Mouse (Mus musculus): ENCODE data around the gene Trpt1. TPM values are rescaled to one million over a fixed set of nuclear protein-coding genes. Genes with fewer than 3 reads are reported as not detected.

Gene Trpt1
- total and polyA plus RNA-seq, 3 experiments = 20.7 to 26.4 (median 26.3) TPM

GRCm38 (mm10) chr19:6999360-7000063, 3.6 kb downstream of the Trpt1 start:
- DNase-seq = no peak
- no peaks in the 10 kb centered on the region for H3K36me3 ChIP-seq (ENCODE audit: control insufficient read depth, insufficient read depth, low read length)
- H3K4me3 ChIP-seq = no peak overlapping the region
- no peaks in the 10 kb centered on the region for H3K27me3 ChIP-seq (ENCODE audit: control insufficient read depth, insufficient read depth, low read length)
- H3K9ac ChIP-seq (ENCODE audit: low read depth, low read length) = no peak overlapping the region
- no peaks in the 10 kb centered on the region for H3K79me2 ChIP-seq (replicated peaks; ENCODE audit: control insufficient read depth, insufficient read depth, low read length)
- no peak overlapping the region for H3K27ac ChIP-seq
- peaks cover 7% of the 10 kb centered on the region for H3K4me1 ChIP-seq (ENCODE audit: control insufficient read depth, insufficient read depth, low read length)
- TF ChIP-seq CTCF (IDR thresholded peaks at IDR 0.05) (no peak), POLR2A (IDR thresholded peaks at IDR 0.05; ENCODE audit: insufficient read depth, low read depth, low read length) (no peak)
- 92% methylated on average over 19 of the region's 19 CpGs for WGBS
- intact Hi-C loops (cut with DNase I) = loop anchor here (5.0 kb wide), 1 partner anchor 38 kb away; the partner anchor contains the start of gene Stip1

- DNase-seq = no peak
- no peak overlapping the region for H3K27ac ChIP-seq
- no peak overlapping the region for H3K4me3 ChIP-seq
- 81% methylated on average over 9 of the region's 9 CpGs for WGBS
- H3K79me2 ChIP-seq (replicated peaks; ENCODE audit: control insufficient read depth, insufficient read depth, low read length) = no peaks in the 10 kb centered on the region
- no peak for TF ChIP-seq EP300 (IDR thresholded peaks at IDR 0.05; ENCODE audit: insufficient read depth, low read depth, low read length)
- no peak overlapping the region for H3K9ac ChIP-seq (ENCODE audit: low read depth, low read length)
- intact Hi-C loops (cut with DNase I) = no loop called here
- no peaks in the 10 kb centered on the region for H3K27me3 ChIP-seq (ENCODE audit: control insufficient read depth, insufficient read depth, low read length)
- H3K4me1 ChIP-seq (ENCODE audit: control insufficient read depth, insufficient read depth, low read length) = peaks cover 5% of the 10 kb centered on the region; the same call in 1 of the 2 replicates
- H3K36me3 ChIP-seq (ENCODE audit: control insufficient read depth, insufficient read depth, low read length) = no peaks in the 10 kb centered on the region
Observed at GRCm38 (mm10) chr19:7006892-7007593, 11.1 kb downstream of the Trpt1 start.

DNA sequence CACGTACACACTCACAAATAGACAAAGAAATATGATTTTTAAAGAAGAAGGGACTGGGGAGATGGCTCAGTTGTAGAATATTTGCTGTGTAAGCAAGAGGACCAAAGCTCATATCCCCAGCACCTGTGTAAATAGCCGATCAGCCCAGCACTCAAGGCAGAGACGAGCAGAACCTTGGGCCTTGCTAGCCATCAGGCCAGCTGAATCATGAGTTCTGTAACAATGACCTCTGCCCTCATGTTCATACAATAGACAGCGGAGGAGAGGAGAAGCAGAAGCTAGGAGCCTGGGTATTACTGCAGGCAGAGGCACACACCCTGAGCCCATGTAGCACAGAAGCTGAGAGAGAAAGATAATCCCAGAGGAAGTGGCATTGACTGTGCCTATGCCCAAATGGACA, 16.5 kb downstream of the Trpt1 start:
- Histone ChIP-seq H3K79me2 (replicated peaks; ENCODE audit: control insufficient read depth, insufficient read depth, low read length) (no peaks in the 10 kb centered on the region), H3K36me3 (ENCODE audit: control insufficient read depth, insufficient read depth, low read length) (no peaks in the 10 kb centered on the region), H3K4me1 (ENCODE audit: control insufficient read depth, insufficient read depth, low read length) (no peaks in the 10 kb centered on the region), H3K27ac (no peak overlapping the region), H3K9ac (ENCODE audit: low read depth, low read length) (no peak overlapping the region), H3K4me3 (no peak overlapping the region), H3K27me3 (ENCODE audit: control insufficient read depth, insufficient read depth, low read length) (no peaks in the 10 kb centered on the region)
- intact Hi-C loops (cut with DNase I) = no loop called here
- TF ChIP-seq EP300 (IDR thresholded peaks at IDR 0.05; ENCODE audit: insufficient read depth, low read depth, low read length) (no peak), POLR2A (IDR thresholded peaks at IDR 0.05; ENCODE audit: insufficient read depth, low read depth, low read length) (no peak), CTCF (IDR thresholded peaks at IDR 0.05) (no peak)
- DNase-seq = no peak
- WGBS = 88% methylated on average over 4 of the region's 4 CpGs

- no peak for TF ChIP-seq CTCF (IDR thresholded peaks at IDR 0.05)
- TF ChIP-seq EP300 (IDR thresholded peaks at IDR 0.05; ENCODE audit: insufficient read depth, low read depth, low read length) = no peak
- no peak for TF ChIP-seq POLR2A (IDR thresholded peaks at IDR 0.05; ENCODE audit: insufficient read depth, low read depth, low read length)
- WGBS = 91% methylated on average over 9 of the region's 9 CpGs
Observed at GRCm38 (mm10) chr19:7013984-7014383, 18.1 kb downstream of the Trpt1 start.

DNA sequence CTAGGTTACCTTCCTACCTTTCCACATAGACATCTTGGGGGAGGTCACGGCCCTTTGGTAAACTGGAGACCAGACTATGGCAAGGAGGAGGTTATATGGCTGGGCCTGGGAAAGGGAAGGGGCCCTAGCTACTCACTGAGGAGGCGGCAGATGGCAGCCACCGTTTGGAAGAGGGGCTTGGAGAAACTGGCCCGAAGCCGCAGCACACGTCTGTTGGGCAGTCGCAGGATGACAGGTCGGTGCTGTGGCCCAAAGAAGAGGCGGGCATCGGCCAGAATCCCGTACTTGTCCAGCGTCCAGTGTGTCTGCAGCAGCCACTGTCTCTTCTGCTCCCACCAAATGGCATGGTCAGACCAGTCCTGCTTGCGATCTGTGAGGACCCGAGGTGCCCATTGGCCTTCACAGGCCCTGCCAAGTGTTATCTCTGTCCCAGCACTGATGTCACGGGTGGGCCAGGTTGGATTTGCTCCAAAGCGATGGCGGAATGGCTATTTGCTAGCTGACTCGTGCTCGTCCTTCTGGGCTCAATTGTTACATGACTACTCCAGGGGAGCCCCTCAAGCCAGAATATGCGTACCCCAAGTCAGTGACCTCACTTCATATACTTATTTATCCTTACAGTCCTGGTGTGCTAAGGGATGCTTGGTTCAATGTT, 18.7 kb downstream of the Trpt1 start:
- Histone ChIP-seq H3K4me3 (no peak overlapping the region), H3K27me3 (ENCODE audit: control insufficient read depth, insufficient read depth, low read length) (no peaks in the 10 kb centered on the region), H3K36me3 (ENCODE audit: control insufficient read depth, insufficient read depth, low read length) (no peaks in the 10 kb centered on the region), H3K27ac (no peak overlapping the region), H3K9ac (ENCODE audit: low read depth, low read length) (no peak overlapping the region), H3K79me2 (replicated peaks; ENCODE audit: control insufficient read depth, insufficient read depth, low read length) (no peaks in the 10 kb centered on the region), H3K4me1 (ENCODE audit: control insufficient read depth, insufficient read depth, low read length) (no peaks in the 10 kb centered on the region)
- no peak for DNase-seq
- TF ChIP-seq EP300 (IDR thresholded peaks at IDR 0.05; ENCODE audit: insufficient read depth, low read depth, low read length) (no peak), POLR2A (IDR thresholded peaks at IDR 0.05; ENCODE audit: insufficient read depth, low read depth, low read length) (no peak), CTCF (IDR thresholded peaks at IDR 0.05) (no peak)
- WGBS = 86% methylated on average over 20 of the region's 20 CpGs
- intact Hi-C loops (cut with DNase I) = no loop called here

More at GRCm38 (mm10) chr19:7013984-7014383, 18.1 kb downstream of the Trpt1 start:
- no peaks in the 10 kb centered on the region for H3K36me3 ChIP-seq (ENCODE audit: control insufficient read depth, insufficient read depth, low read length)
- H3K4me3 ChIP-seq = no peak overlapping the region
- H3K79me2 ChIP-seq (replicated peaks; ENCODE audit: control insufficient read depth, insufficient read depth, low read length) = no peaks in the 10 kb centered on the region
- H3K9ac ChIP-seq (ENCODE audit: low read depth, low read length) = no peak overlapping the region
- no peak overlapping the region for H3K27ac ChIP-seq
- intact Hi-C loops (cut with DNase I) = no loop called here
- no peaks in the 10 kb centered on the region for H3K4me1 ChIP-seq (ENCODE audit: control insufficient read depth, insufficient read depth, low read length)
- no peak for DNase-seq
- no peaks in the 10 kb centered on the region for H3K27me3 ChIP-seq (ENCODE audit: control insufficient read depth, insufficient read depth, low read length)

Data from heart, adult 2 months (tissue).